Mouse (Mus musculus) forelimb bud, embryonic 11.5 days (tissue): ENCODE results near the gene Msh6.
"Not testable (repeated sequence)": the region's sequence is repeated elsewhere in the genome, so short reads cannot be mapped to it uniquely, and the experiment has no call there.

Source experiments
- DNase-seq: peaks from one replicate; pipeline ENCODE4 v3.0.0-alpha.2; 2012; ENCODE audit warnings: low read depth, low spot score

Gene Msh6

GRCm38 (mm10) chr17:87979696-87980095, 4.8 kb downstream of the Msh6 start:
- not testable (repeated sequence) for DNase-seq

- no peak for DNase-seq
Observed at GRCm38 (mm10) chr17:87982112-87982511, 7.2 kb downstream of the Msh6 start.

GRCm38 (mm10) chr17:87983313-87983712, 8.5 kb downstream of the Msh6 start:
- no peak for DNase-seq

GRCm38 (mm10) chr17:87984440-87985214, 9.8 kb downstream of the Msh6 start:
- DNase-seq = no peak

- DNase-seq = no peak
Observed at GRCm38 (mm10) chr17:87985916-87986315, 11.1 kb downstream of the Msh6 start.

- no peak for DNase-seq
Observed at GRCm38 (mm10) chr17:87987507-87987906, 12.6 kb downstream of the Msh6 start.

- no peak for DNase-seq
Observed at GRCm38 (mm10) chr17:87992154-87992553, 17.3 kb downstream of the Msh6 start.

- DNase-seq = no peak
Observed at GRCm38 (mm10) chr17:87993338-87993737, 18.5 kb downstream of the Msh6 start.

GRCm38 (mm10) chr17:87997808-87998207, 22.9 kb downstream of the Msh6 start:
- no peak for DNase-seq

- no peak for DNase-seq
Observed at GRCm38 (mm10) chr17:88004892-88005291, 30.0 kb downstream of the Msh6 start.

- no peak for DNase-seq
Observed at GRCm38 (mm10) chr17:88006956-88007355, 32.1 kb downstream of the Msh6 start.

GRCm38 (mm10) chr17:88014456-88014855, 39.6 kb downstream of the Msh6 start:
- DNase-seq = no peak

GRCm38 (mm10) chr17:88016027-88016426, 41.2 kb downstream of the Msh6 start:
- DNase-seq = not testable (repeated sequence)

- no peak for DNase-seq
Observed at GRCm38 (mm10) chr17:88023924-88024323, 49.1 kb downstream of the Msh6 start.

- DNase-seq = peak; percentile 36
Observed at GRCm38 (mm10) chr17:88025227-88025626, 50.4 kb downstream of the Msh6 start.

GRCm38 (mm10) chr17:88029194-88029970, 54.5 kb downstream of the Msh6 start:
- no peak for DNase-seq

- no peak for DNase-seq
Observed at GRCm38 (mm10) chr17:88031755-88032154, 56.9 kb downstream of the Msh6 start.

- no peak for DNase-seq
Observed at GRCm38 (mm10) chr17:88034418-88034817, 59.6 kb downstream of the Msh6 start.
